Mouse (Mus musculus) thymus, adult 2 months (tissue): ENCODE data around the gene Bcl2l2. TPM values are rescaled to one million over a fixed set of nuclear protein-coding genes. Genes with fewer than 3 reads are reported as not detected.

ENCODE experiments used
- DNase-seq: peaks from one replicate; pipeline ENCODE4 v3.0.0; 2021
- H3K27ac ChIP-seq: fragments of 200-500 bp; 2 replicates; pipeline ENCODE4 v1.5.1; 2012; ENCODE audit warnings: low read length, control low read depth; ENCODE audit not compliant: control insufficient read depth, insufficient read depth
- H3K27me3 ChIP-seq: fragments of 200-500 bp; 2 replicates; pipeline ENCODE4 v1.6.1; 2012; ENCODE audit warnings: mild to moderate bottlenecking, low read length, moderate library complexity, mixed read lengths; ENCODE audit not compliant: control insufficient read depth, insufficient read depth
- H3K36me3 ChIP-seq: fragments of 200-500 bp; 2 replicates; pipeline ENCODE4 v1.6.1; 2012; ENCODE audit warnings: mild to moderate bottlenecking, low read length, moderate library complexity; ENCODE audit not compliant: control insufficient read depth, insufficient read depth
- H3K4me1 ChIP-seq: fragments of 200-500 bp; replicated peaks from 2 replicates; pipeline ENCODE4 v1.6.1; 2012; ENCODE audit warnings: low read length; ENCODE audit not compliant: control insufficient read depth, insufficient read depth
- H3K4me3 ChIP-seq: fragments of 200-500 bp; 2 replicates; pipeline ENCODE4 v1.5.1; 2012; ENCODE audit warnings: mild to moderate bottlenecking, low read length, control low read depth, moderate library complexity; ENCODE audit not compliant: control insufficient read depth, insufficient read depth
- CTCF ChIP-seq: fragments of 200-500 bp; IDR thresholded peaks from 2 replicates; pipeline ENCODE4 v1.5.1; 2012; ENCODE audit warnings: mild to moderate bottlenecking, control low read depth, low read length, moderate library complexity, borderline replicate concordance; ENCODE audit not compliant: control insufficient read depth, poor library complexity, insufficient read depth; ENCODE audit errors: extremely low read depth
- POLR2A ChIP-seq: fragments of 200-500 bp; IDR thresholded peaks from 2 replicates; pipeline ENCODE4 v1.6.1; 2012; ENCODE audit warnings: mild to moderate bottlenecking, low read length, control low read depth, moderate library complexity; ENCODE audit not compliant: control insufficient read depth, poor library complexity, insufficient read depth; ENCODE audit errors: extremely low read depth
- WGBS: fragments of 180-500 bp; shearing (Covaris S2); methylation state at CpG from one replicate; pipeline ENCODE4 v1.1.7; 2018; 5-methylcytosine and 5-hydroxymethylcytosine counted together
- polyA plus RNA-seq: library from polyadenylated mRNA; depleted of rRNA; stranded (reverse); fragments of >200 nt; gene quantifications from 2 replicates; pipeline ENCODE4 v1.2.3, GENCODE M21; 2012

Gene Bcl2l2
- polyA plus RNA-seq, 1 experiment: 23.5 TPM

DNA sequence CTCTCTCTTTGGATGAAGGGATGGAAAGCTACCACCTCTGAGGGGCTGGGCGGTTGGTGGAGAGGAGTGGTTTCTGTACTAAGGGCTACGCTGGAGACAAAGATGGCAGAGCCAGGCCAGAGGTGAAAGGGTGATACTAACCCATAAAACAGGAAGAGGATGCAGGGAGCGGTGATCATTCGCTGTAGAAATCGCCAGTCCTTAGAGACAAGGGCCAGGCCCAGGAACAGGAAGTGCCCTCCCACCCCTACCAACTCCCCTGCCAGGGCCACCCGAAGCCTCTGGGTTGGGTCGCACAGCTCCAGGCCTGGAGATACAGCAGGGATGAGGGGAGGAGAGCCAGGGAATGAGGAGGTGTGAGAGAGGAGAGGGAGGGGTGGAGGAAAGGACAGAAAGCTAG, 25.5 kb downstream of the Bcl2l2 start:
- Histone ChIP-seq H3K27ac (no peak overlapping the region), H3K4me3 (no peak overlapping the region), H3K36me3 (no peaks in the 10 kb centered on the region), H3K4me1 (peaks cover 5% of the 10 kb centered on the region; the same call in 1 of the 2 replicates), H3K27me3 (no peaks in the 10 kb centered on the region)
- no peak for DNase-seq
- TF ChIP-seq POLR2A (no peak), CTCF (no peak)
- WGBS: 85% methylated on average over 7 of the region's 7 CpGs

DNA sequence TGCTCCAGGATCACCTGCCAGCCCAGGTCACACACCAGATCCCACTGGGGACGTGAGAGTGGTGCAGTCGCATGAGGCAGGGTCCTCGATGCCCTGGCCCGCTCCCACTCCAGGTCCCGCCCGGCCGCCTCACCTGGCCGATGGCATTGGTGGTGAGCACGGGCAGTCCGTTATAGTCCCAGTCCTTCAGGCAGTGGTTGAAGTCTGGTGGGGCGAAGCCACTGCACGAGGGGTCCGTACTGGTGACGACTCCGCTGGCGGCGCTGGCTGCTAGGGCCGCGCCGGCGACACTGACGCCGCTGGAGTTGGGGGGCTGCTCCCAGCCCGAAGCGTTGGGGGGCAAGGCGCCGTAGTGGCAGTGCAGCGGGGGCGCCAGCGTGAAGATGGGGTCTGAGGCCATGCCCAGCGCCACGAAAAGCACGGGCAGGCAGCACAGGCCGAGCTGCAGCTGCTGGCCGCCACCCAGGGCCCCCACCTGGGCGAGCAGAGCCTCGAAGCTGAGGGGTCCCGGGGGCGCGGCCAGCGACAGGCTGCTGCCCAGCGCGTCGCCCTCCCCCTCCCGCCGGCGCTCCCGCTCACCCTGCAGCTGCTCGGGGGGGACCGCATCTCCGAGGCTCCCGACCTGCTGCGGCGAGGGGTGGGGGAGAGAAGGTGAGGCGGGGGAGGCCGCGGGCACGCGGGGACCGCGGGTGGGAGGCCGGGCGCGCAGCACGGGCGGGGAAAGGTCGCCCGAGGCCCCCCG, 29.1 kb downstream of the Bcl2l2 start:
- TF ChIP-seq POLR2A (no peak), CTCF (no peak)
- no peak for DNase-seq
- 14% methylated on average over 58 of the region's 69 CpGs for WGBS

DNA sequence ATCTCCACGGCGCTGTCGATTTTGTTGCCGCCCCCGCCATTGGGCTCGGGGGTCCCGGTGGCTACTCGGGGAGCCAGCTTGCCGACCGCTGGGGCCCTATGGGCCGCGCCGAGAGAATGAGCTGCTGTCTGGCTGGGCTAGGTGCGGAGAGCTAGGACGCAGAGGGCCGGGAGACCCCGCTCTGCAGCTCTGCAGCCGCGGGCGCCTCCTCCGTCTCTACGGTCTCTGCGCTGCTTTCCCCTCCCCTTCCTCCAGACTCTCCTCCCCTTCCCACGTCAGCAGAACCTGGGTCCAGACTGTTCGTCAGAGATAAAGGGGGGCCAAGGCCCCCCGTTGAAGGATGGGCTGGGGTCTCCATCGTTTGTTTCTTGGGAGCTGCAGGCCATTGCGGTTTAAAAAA, 29.7 kb downstream of the Bcl2l2 start, which contains the start of gene Slc22a17:
TSS of gene Slc22a17 (minus strand) at position 247 of the 400 bp plus-strand sequence.
- no peak within 1 kb of the TSS for H3K27ac ChIP-seq
- H3K4me3 ChIP-seq: peak within 1 kb of the TSS; percentile 80
- TF ChIP-seq CTCF (no peak), POLR2A (no peak; the same call in 1 of the 2 replicates)
- peaks cover 5% of the 10 kb centered on the region; the same call in 1 of the 2 replicates for H3K4me1 ChIP-seq
- under 1% methylated on average over 26 of the region's 28 CpGs for WGBS
- no peaks in the 10 kb centered on the region for H3K36me3 ChIP-seq
- no peaks in the 10 kb centered on the region for H3K27me3 ChIP-seq
- DNase-seq: peak; percentile 52

More for the DNA sequence above, 29.1 kb downstream of the Bcl2l2 start:
- H3K27me3 ChIP-seq: no peaks in the 10 kb centered on the region
- H3K4me3 ChIP-seq: peak overlapping the region; percentile 80
- no peak overlapping the region for H3K27ac ChIP-seq
- peaks cover 5% of the 10 kb centered on the region; the same call in 1 of the 2 replicates for H3K4me1 ChIP-seq
- no peaks in the 10 kb centered on the region for H3K36me3 ChIP-seq

DNA sequence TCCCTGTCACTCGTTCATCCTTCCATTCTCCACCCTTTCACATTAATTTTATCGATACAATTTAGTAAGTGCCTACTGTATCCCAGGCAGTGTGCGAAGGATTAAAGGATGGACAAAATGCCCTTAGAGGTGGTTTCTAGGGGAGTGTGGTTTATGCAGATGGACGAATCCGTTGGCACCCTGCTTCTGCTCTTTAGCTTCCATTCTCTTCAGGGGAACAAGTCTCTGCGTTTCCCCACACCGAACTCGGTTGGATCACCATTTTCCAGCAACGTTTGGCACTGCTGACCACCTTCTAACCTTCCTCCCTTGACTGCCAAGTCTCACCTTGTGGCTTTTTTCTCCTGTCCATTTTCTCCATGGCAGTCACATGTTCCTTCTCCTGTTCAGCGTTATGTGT, 30.2 kb downstream of the Bcl2l2 start:
- no peak for DNase-seq
- WGBS: 23% methylated on average over 10 of the region's 10 CpGs

DNA sequence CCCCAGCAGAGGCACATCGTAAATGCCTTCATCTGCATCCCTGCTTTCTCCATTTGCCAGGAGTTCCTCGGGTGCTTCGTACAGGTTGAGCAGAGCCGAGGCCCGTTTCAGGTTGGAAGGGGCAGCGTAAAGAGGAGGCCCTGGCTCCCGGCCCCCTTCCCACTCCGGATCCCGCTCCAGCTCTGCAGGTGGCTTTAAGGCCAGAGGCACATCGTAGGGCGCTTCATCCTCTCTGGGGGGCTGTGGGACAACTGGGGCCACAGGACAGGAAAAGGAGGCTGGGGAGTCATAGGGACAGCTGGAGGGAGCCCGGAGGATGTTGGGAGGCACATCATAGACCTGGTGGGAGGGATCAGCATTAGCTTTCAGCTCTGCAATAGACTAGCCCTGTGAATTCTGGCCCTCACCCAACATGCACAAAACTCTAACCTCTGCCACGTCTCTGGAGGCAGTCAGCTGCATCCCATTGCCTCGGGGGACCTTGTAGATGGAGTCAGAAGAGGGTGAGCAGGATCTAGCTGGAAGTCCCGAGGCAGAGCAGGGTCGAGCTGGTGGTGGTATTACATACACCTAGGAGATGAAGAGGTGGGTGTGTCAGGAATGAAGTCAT, 37.0 kb downstream of the Bcl2l2 start:
- 93% methylated on average over 16 of the region's 16 CpGs for WGBS

More for the DNA sequence above, 30.2 kb downstream of the Bcl2l2 start:
- H3K4me3 ChIP-seq: no peak overlapping the region
- TF ChIP-seq CTCF: no peak
- TF ChIP-seq POLR2A: no peak
- no peak overlapping the region for H3K27ac ChIP-seq
- no peaks in the 10 kb centered on the region for H3K36me3 ChIP-seq
- H3K4me1 ChIP-seq: peaks cover 5% of the 10 kb centered on the region; the same call in 1 of the 2 replicates
- no peaks in the 10 kb centered on the region for H3K27me3 ChIP-seq

DNA sequence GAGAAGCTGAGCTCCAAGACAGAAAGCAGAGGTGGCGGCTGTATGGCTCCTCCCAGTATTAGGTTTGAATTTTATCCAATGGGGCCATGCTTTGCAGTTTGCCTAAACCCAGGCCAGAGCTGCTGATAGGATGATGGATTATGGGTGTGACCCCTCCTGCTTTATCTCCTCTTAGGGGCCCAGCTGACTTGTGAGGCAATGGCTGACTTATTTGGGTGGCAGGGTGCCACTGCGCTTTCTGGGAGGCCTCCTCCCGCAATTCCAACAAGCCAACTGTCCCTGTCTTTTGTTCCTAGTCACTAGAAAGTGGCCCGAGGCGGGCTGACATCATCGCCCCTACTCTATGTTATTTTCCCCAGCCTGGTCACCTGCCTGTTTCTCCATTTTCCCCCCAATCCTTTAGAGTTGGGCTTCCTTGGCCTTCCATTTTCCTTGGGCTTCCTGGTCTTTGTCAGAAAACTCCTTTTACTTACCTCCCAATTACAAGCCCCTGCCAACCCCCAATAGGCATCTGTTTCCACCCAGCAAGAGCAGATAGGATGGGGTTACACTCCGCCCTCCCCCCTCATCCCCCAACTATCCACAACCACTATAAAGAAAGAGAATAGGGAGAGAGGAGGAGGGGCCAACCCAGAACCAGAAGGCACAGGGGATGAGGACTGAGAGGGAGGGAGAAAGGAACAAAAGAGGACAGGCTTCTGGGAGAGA, 41.6 kb downstream of the Bcl2l2 start:
- TF ChIP-seq CTCF (no peak), POLR2A (no peak)
- 89% methylated on average over 7 of the region's 7 CpGs for WGBS
- peaks cover 10% of the 10 kb centered on the region for H3K27me3 ChIP-seq
- no peak overlapping the region for H3K27ac ChIP-seq
- no peak for DNase-seq
- no peaks in the 10 kb centered on the region for H3K4me1 ChIP-seq
- H3K4me3 ChIP-seq: no peak overlapping the region
- no peaks in the 10 kb centered on the region for H3K36me3 ChIP-seq

More for the DNA sequence above, 37.0 kb downstream of the Bcl2l2 start:
- no peaks in the 10 kb centered on the region for H3K27me3 ChIP-seq
- H3K36me3 ChIP-seq: no peaks in the 10 kb centered on the region
- no peak for DNase-seq
- H3K27ac ChIP-seq: no peak overlapping the region
- no peaks in the 10 kb centered on the region for H3K4me1 ChIP-seq
- TF ChIP-seq POLR2A: no peak
- no peak for TF ChIP-seq CTCF
- H3K4me3 ChIP-seq: no peak overlapping the region
